Mouse (Mus musculus): ENCODE results near the gene Slc16a13. TPM values are rescaled to one million over a fixed set of nuclear protein-coding genes. Genes with fewer than 3 reads are reported as not detected.

Gene Slc16a13
- 10.9 and 11.5 TPM in 2 replicates for polyA plus RNA-seq (2015; fragmentation: Nextera tagmentation; extraction: Ambion mirVana)

- Histone ChIP-seq H3K36me3 (no peaks in the 10 kb centered on the region), H3K4me2 (replicated peaks) (peak within 1 kb of the TSS; percentile 85), H3K9ac (peak within 1 kb of the TSS; percentile 79), H3K27me3 (peaks cover 49% of the 10 kb centered on the region), H3K9me3 (no peaks in the 10 kb centered on the region), H3K4me1 (peaks cover 31% of the 10 kb centered on the region), H3K27ac (peak within 1 kb of the TSS; percentile 61), H3K4me3 (peak within 1 kb of the TSS; percentile 56)
- ATAC-seq (ENCODE audit: low FRiP score, low read depth): peak; percentile 95
- under 1% methylated on average over 28 of the region's 28 CpGs for WGBS
Observed at GRCm38 (mm10) chr11:70220731-70221602, at the start of gene Slc16a13. Gene Slc16a13 (minus strand): TSS chr11:70221064.

- Histone ChIP-seq H3K4me2 (replicated peaks) (no peak overlapping the region), H3K27me3 (no peaks in the 10 kb centered on the region; the same call in 1 of the 2 replicates), H3K4me1 (0 out of 2 replicates have a peak, but pooled peaks cover 7% of the 10 kb centered on the region), H3K9ac (no peak overlapping the region), H3K9me3 (no peaks in the 10 kb centered on the region), H3K36me3 (no peaks in the 10 kb centered on the region), H3K27ac (no peak overlapping the region), H3K4me3 (no peak overlapping the region)
- no peak for ATAC-seq (ENCODE audit: low FRiP score, low read depth)
- 86% methylated on average over 1 of the region's 1 CpGs for WGBS
Observed at GRCm38 (mm10) chr11:70266405-70266804, 45.5 kb upstream of the Slc16a13 start.

- H3K4me2 ChIP-seq (replicated peaks): no peak overlapping the region
- ATAC-seq (ENCODE audit: low FRiP score, low read depth): no peak
- H3K9me3 ChIP-seq: no peaks in the 10 kb centered on the region
- no peaks in the 10 kb centered on the region for H3K36me3 ChIP-seq
- 0 out of 2 replicates have a peak, but pooled peaks cover 7% of the 10 kb centered on the region for H3K4me1 ChIP-seq
- 66% methylated on average over 4 of the region's 4 CpGs for WGBS
- H3K27ac ChIP-seq: no peak overlapping the region
- H3K4me3 ChIP-seq: no peak overlapping the region
- H3K9ac ChIP-seq: no peak overlapping the region
- H3K27me3 ChIP-seq: no peaks in the 10 kb centered on the region; the same call in 1 of the 2 replicates
Observed at GRCm38 (mm10) chr11:70265819-70266218, 45.0 kb upstream of the Slc16a13 start.

- no peak overlapping the region for H3K4me2 ChIP-seq (replicated peaks)
- H3K9me3 ChIP-seq: no peaks in the 10 kb centered on the region
- H3K36me3 ChIP-seq: no peaks in the 10 kb centered on the region
- H3K27ac ChIP-seq: no peak overlapping the region
- 56% methylated on average over 3 of the region's 3 CpGs for WGBS
- ATAC-seq (ENCODE audit: low FRiP score, low read depth): no peak
- H3K9ac ChIP-seq: no peak overlapping the region
- H3K4me3 ChIP-seq: no peak overlapping the region
- 0 out of 2 replicates have a peak, but pooled peaks cover 7% of the 10 kb centered on the region for H3K4me1 ChIP-seq
- H3K27me3 ChIP-seq: no peaks in the 10 kb centered on the region; the same call in 1 of the 2 replicates
Observed at GRCm38 (mm10) chr11:70265252-70265651, 44.4 kb upstream of the Slc16a13 start.

GRCm38 (mm10) chr11:70259035-70259434 is 38.2 kb upstream of the Slc16a13 start:
- Histone ChIP-seq H3K27me3 (peaks cover 38% of the 10 kb centered on the region), H3K9me3 (no peaks in the 10 kb centered on the region), H3K27ac (no peak overlapping the region), H3K4me1 (peaks cover 14% of the 10 kb centered on the region), H3K4me3 (no peak overlapping the region), H3K9ac (no peak overlapping the region), H3K36me3 (no peaks in the 10 kb centered on the region), H3K4me2 (replicated peaks) (no peak overlapping the region)
- no peak for ATAC-seq (ENCODE audit: low FRiP score, low read depth)
- WGBS: 89% methylated on average over 4 of the region's 4 CpGs

- H3K4me3 ChIP-seq: peak within 1 kb of the TSS; percentile 37
- WGBS: 2% methylated on average over 25 of the region's 25 CpGs
- H3K9ac ChIP-seq: peak within 1 kb of the TSS; percentile 27
- peaks cover 14% of the 10 kb centered on the region for H3K4me1 ChIP-seq
- H3K4me2 ChIP-seq (replicated peaks): peak within 1 kb of the TSS; percentile 59
- H3K27ac ChIP-seq: no peak within 1 kb of the TSS
- no peaks in the 10 kb centered on the region for H3K36me3 ChIP-seq
- H3K9me3 ChIP-seq: no peaks in the 10 kb centered on the region
- no peak for ATAC-seq (ENCODE audit: low FRiP score, low read depth)
- H3K27me3 ChIP-seq: peaks cover 78% of the 10 kb centered on the region
Observed at GRCm38 (mm10) chr11:70254931-70255531, 34.2 kb upstream of the Slc16a13 start, which contains the start of gene Alox12. Gene Alox12 (minus strand): TSS chr11:70255353.

GRCm38 (mm10) chr11:70254337-70254736 is 33.5 kb upstream of the Slc16a13 start:
- peaks cover 84% of the 10 kb centered on the region for H3K27me3 ChIP-seq

GRCm38 (mm10) chr11:70251853-70252252 is 31.0 kb upstream of the Slc16a13 start:
- no peaks in the 10 kb centered on the region for H3K36me3 ChIP-seq
- H3K27me3 ChIP-seq: peaks cover 83% of the 10 kb centered on the region
- ATAC-seq (ENCODE audit: low FRiP score, low read depth): no peak
- no peak overlapping the region for H3K4me2 ChIP-seq (replicated peaks)
- 81% methylated on average over 8 of the region's 8 CpGs for WGBS
- no peak overlapping the region for H3K9ac ChIP-seq
- H3K27ac ChIP-seq: no peak overlapping the region
- H3K4me3 ChIP-seq: no peak overlapping the region
- H3K4me1 ChIP-seq: peaks cover 14% of the 10 kb centered on the region
- H3K9me3 ChIP-seq: no peaks in the 10 kb centered on the region

More at GRCm38 (mm10) chr11:70254337-70254736, 33.5 kb upstream of the Slc16a13 start:
- H3K36me3 ChIP-seq: no peaks in the 10 kb centered on the region
- no peaks in the 10 kb centered on the region for H3K9me3 ChIP-seq
- no peak overlapping the region for H3K27ac ChIP-seq
- H3K4me1 ChIP-seq: peaks cover 14% of the 10 kb centered on the region
- H3K4me3 ChIP-seq: peak overlapping the region; percentile 37
- WGBS: 3% methylated on average over 18 of the region's 18 CpGs
- ATAC-seq (ENCODE audit: low FRiP score, low read depth): no peak
- H3K4me2 ChIP-seq (replicated peaks): peak overlapping the region; percentile 59
- H3K9ac ChIP-seq: peak overlapping the region; percentile 27; the same call in 1 of the 2 replicates

- H3K4me1 ChIP-seq: peaks cover 10% of the 10 kb centered on the region
- no peak overlapping the region for H3K27ac ChIP-seq
- H3K27me3 ChIP-seq: peaks cover 78% of the 10 kb centered on the region
- no peak overlapping the region for H3K9ac ChIP-seq
- H3K36me3 ChIP-seq: no peaks in the 10 kb centered on the region
- H3K4me2 ChIP-seq (replicated peaks): no peak overlapping the region
- ATAC-seq (ENCODE audit: low FRiP score, low read depth): no peak
- H3K9me3 ChIP-seq: no peaks in the 10 kb centered on the region
- 69% methylated on average over 11 of the region's 11 CpGs for WGBS
- no peak overlapping the region for H3K4me3 ChIP-seq
Observed at GRCm38 (mm10) chr11:70250150-70250549, 29.3 kb upstream of the Slc16a13 start.

GRCm38 (mm10) chr11:70247136-70247845 is 26.4 kb upstream of the Slc16a13 start:
- H3K4me1 ChIP-seq: no peaks in the 10 kb centered on the region
- H3K4me3 ChIP-seq: no peak overlapping the region
- 51% methylated on average over 9 of the region's 9 CpGs for WGBS
- H3K4me2 ChIP-seq (replicated peaks): no peak overlapping the region
- H3K27me3 ChIP-seq: peaks cover 60% of the 10 kb centered on the region
- H3K9me3 ChIP-seq: no peaks in the 10 kb centered on the region
- no peak overlapping the region for H3K27ac ChIP-seq
- no peak overlapping the region for H3K9ac ChIP-seq
- H3K36me3 ChIP-seq: no peaks in the 10 kb centered on the region
- ATAC-seq (ENCODE audit: low FRiP score, low read depth): no peak

- WGBS: 67% methylated on average over 11 of the region's 11 CpGs
- no peaks in the 10 kb centered on the region for H3K9me3 ChIP-seq
Observed at GRCm38 (mm10) chr11:70242591-70242990, 21.7 kb upstream of the Slc16a13 start.

More at GRCm38 (mm10) chr11:70242591-70242990, 21.7 kb upstream of the Slc16a13 start:
- no peak overlapping the region for H3K4me3 ChIP-seq
- peaks cover 17% of the 10 kb centered on the region for H3K4me1 ChIP-seq
- no peak for ATAC-seq (ENCODE audit: low FRiP score, low read depth)
- no peaks in the 10 kb centered on the region for H3K36me3 ChIP-seq
- peaks cover 24% of the 10 kb centered on the region for H3K27me3 ChIP-seq
- no peak overlapping the region for H3K27ac ChIP-seq
- no peak overlapping the region for H3K9ac ChIP-seq
- H3K4me2 ChIP-seq (replicated peaks): no peak overlapping the region

All from limb, embryonic 13.5 days (tissue).